Mouse (Mus musculus) gastrocnemius, postnatal 36 days (tissue): ENCODE results near the gene Agpat2. TPM values are rescaled to one million over a fixed set of nuclear protein-coding genes. Genes with fewer than 3 reads are reported as not detected.

Source experiments
- DNase-seq, 2 experiments: peaks; one replicate each; pipeline ENCODE4 v3.0.0; 2022
- intact Hi-C: fragments of 180-260 bp; cut with DNase I; formaldehyde crosslinking; loops from one replicate; pipeline ENCODE4 v1.15.1; 2025
- total RNA-seq, 2 experiments: library from RNA; stranded (reverse); gene quantifications; 2 replicates each; pipeline ENCODE4 v1.2.3; 2021

Gene Agpat2
- total RNA-seq, 2 experiments from 2014 or later, result 5.6 to 5.9 TPM

DNA sequence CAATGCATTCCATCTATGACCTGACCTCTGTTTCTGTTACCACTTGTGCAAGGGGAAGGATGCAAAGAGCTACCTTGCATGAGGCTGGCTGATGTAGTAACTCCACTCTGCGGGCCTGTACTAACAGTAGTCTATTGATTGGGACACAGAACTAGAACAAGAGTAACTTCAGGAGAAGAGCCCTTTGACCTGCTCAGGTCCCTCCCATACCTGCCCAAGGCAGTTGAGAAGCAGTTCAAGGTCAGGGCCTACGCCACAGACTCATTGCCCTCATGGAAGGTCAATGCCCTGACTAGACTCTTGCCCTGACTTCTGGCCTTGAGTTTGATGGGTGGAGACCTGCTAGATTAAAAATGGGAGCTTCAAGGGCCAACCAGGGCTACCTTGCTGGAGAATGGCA, 3.6 kb downstream of the Agpat2 start:
- intact Hi-C loops, result no loop called here
- no peak for DNase-seq

DNA sequence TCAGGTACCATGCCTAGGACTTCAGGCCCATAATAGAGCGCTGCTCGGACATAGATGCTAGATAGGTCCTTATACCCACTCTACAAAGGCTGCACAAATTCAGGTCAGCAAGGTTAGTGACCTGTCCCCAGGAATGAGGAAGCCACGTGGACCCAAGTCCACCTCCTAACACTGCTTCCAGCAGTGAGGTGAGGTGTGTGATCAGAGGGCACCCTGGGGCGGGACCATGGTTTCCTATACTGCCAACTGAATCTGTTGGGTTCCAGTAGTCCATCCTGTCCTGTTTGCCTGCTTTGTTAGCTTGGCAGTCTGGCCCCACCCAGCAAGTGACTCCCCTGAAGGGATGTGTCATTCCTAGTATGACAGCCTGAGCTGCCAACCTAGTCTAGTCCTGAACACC, 4.3 kb downstream of the Agpat2 start:
- no peak for DNase-seq
- intact Hi-C loops, result loop anchor here (5.0 kb wide), 1 partner anchor 37 kb away; no protein-coding TSS in a partner anchor

DNA sequence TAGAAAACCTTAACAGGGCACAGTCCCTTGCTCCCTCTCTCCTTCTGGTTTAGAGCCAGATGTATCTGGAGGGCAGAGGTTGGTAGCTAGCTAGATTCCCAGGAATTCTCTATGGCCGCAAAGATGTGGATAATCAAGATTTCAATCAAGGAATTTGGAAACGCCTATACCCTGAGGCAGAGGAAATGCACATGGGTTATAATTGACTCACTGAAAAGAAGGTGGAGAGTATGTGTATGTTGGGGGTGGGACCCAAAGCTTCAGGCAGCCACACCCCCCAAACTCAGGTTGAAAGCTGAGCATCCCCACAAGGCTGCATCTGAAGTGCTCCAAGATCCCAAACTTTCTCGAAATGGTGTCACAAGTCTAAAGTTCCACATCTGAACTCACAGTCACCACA, 5.8 kb downstream of the Agpat2 start:
- intact Hi-C loops, result loop anchor here (5.0 kb wide), 1 partner anchor 39 kb away; no protein-coding TSS in a partner anchor
- no peak for DNase-seq

DNA sequence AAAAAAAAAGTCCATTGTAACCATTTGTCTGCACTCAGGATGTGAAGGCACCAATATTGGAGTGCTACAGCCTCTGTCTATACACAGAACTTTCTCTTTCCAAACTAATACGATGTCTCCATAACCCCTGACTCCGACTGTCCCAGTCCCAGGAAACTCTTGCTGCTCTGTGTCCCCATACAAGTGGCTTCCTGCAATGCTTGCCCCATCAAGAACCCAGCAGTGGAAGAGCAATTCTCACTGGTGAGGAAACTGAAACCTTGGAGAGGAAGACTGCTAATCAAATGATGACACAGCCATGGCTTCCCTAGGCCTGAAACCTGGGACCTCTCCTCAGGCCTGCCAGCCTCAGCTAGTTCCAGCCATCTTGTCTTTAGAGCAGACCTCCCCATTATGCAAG, 6.4 kb downstream of the Agpat2 start:
- intact Hi-C loops, result loop anchor here (5.0 kb wide), 1 partner anchor 39 kb away; no protein-coding TSS in a partner anchor
- DNase-seq, result no peak

DNA sequence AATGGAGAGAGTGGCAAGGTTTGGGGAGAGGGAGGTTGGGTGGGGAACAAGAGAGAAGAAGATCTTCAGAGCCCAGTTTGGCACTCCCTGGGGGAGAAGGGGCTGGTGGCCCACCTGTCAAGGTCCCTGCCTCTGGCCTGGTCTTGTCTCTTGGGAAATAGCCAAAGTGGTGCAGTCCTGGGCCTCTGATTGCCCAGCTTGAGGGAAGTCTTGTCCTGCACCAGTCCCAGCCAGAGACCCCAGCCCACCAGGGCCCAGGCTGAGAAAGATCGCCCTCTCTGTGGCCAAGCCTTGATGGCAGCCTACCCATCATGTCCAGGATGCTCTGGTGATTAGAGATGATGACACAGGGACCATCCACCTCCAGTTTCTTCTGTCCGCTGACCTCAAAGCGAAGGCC, 7.3 kb downstream of the Agpat2 start:
- intact Hi-C loops, result loop anchor here (5.0 kb wide), 1 partner anchor 40 kb away; no protein-coding TSS in a partner anchor
- DNase-seq, result no peak

DNA sequence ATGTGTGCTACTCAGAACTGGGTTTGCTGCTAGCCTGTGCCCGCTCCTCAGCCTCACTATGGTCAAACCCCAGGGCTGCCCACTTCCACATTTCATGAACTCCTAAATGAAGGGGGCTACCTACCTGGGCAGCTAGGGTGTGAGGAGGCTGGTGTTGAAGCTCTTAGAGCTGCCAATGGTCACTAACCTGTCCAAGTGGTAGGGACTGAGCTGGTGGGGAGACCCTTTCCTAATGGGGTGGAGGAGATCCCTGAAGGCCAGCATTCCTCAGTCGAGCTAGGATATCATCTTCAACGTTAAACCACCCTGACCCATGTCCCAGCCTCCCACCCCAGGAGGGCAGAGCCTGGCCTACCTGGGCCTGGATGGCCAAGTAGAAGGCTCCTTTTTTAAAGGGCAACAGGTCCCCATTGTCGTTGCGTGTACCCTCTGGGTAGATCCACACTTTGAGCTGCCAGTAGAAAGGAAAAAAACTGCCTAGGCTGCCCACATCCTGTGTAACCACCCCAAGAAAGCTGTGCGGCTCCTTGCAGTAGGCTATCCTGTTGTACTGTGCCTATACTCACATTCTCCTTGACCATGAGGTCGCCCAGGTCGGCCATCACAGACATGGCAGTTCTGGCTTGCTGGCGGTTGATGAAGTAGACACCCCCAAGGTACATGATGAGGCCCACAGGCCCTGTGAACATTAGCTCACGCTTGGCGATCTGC, 8.3 kb downstream of the Agpat2 start:
- intact Hi-C loops, result loop anchor here (5.0 kb wide), 1 partner anchor 41 kb away; no protein-coding TSS in a partner anchor
- DNase-seq, result no peak

DNA sequence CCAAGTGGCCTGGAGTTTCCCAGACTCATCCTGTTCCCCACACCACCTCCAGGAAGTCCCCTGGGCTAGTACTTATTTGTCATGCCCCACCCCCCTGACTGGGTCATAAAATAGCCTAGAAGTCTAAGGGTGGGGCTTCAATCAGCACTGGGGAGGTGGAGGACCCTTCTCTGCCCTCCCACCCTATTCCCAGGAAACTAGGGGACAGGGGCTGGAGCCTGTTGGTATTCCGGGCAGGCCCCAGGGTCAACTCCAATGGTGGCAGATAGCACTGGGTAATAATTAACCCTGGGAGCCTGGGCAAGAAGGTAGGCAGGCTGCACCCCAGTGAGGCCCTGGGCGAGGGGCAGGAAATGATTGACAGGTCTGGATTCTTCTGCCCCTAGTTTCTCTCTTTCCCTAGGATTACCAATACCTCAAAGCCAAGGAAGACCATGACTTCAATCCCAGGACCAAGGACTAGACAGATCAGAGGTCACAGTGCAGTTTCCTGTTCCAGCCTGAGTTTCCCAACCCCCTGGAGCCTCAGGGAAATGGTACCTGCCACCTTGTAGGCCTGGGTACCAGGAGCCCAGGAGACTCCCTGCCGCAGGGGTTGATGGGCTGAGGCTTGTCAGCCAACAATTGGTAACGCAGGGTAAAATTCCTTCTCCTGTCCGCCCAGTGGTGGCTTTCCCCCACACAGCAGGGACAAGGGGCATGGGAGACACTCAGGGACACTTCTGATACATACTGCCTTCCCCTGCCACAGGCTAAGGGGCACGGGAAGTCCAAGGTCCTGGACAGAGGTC, 9.1 kb downstream of the Agpat2 start:
- no peak for DNase-seq
- intact Hi-C loops, result loop anchor here (5.0 kb wide), 1 partner anchor 42 kb away; no protein-coding TSS in a partner anchor

DNA sequence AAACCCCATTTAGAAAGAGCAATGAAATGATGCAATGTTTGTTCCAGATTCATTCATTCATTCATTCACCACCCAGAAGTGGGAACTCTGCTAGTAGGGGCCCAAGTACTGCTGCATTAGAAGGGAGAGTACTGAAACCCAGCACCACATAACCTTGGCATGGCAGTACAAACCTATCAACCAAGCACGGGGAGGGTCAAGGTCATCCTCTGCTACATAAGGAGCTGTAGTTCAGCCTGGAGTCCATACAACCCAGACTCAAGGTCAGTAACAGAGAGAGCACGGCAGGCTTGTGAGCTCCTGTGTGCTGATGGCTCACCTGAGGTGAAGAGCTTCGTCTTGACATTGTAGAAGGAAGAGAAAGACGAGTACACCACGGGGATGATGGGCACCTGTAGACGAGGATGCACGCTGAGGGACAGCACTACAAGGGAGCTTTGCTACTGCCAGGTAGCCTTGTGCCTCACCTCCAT, 9.7 kb downstream of the Agpat2 start:
- intact Hi-C loops, result no loop called here

DNA sequence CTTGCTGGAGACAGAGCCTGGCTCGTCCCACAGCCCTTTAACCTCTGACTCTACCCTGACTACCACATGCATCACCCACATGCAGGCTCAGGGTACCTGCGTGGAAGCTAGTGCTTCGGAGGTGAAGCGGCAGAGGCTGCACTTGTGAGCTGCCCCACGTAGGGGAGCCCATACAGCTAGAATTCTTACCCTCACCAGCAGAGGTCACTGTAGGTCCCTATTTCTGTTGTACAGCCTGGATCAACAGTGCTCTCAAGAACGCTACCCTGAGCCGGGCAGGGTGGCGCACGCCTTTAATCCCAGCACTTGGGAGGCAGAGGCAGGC, 10.2 kb downstream of the Agpat2 start:
- intact Hi-C loops, result no loop called here
- peak in 1 of 2 experiments; percentile 54 for DNase-seq

More for the DNA sequence above, 9.7 kb downstream of the Agpat2 start:
- no peak for DNase-seq

DNA sequence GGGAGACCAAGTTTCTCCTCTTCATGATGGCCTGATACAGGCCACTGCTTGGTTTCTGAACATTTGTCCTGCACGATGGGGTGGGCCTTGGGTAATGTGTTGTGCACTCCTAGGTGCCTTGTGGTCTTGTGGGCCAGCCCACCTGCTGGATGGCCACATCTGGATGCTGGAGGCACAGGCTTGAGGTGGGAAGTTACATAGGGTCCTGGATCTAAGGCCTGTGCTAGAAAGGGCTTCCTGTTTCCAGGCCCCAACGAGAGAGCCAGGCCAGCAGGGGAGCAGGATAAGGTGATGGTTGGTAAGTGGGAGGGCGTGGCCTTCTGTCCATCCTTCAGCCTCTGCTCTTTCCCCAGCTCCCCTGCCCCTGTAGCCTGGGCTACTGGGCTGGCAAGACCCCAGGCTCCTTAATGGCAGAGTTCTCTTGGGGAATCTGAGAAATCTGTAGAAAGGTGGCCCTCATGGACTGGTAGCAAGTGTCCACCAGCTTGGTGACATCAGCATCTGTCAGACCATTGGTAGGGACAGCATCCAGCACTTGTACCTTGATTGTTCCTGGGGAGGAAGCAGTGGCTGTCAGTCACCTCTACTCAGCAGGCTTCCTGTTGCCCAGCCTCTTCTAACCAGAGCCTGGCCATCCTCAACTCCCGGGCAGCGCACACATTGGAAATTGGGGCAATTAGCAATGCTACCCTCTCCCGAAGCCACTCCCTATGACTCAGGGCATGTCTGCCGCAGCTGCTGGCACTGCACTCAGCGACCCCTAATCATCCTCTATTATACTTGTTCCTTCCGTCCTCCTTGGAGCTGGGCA, 10.8 kb downstream of the Agpat2 start:
- intact Hi-C loops, result no loop called here
- DNase-seq, result no peak

DNA sequence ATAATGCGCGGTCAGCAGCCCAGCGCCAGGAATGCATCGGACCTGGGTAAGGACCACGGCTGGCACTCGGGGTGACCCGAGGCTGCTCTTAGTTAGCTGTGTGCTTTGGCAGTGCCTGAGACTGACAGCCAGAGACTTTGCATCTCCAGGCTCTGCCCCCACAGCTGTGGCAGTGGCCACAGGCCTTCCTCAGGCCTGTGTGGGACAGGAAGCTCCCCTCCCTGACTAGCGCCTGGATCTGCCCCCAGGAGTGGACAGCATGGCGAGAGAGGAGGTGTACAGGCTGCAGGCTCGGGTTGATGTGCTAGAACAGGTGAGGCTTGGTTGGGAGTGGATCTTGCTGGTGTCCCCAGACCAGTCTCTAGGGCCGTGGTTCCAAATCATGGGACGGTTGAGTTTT, 12.8 kb downstream of the Agpat2 start:
- intact Hi-C loops, result no loop called here
- DNase-seq, result no peak

DNA sequence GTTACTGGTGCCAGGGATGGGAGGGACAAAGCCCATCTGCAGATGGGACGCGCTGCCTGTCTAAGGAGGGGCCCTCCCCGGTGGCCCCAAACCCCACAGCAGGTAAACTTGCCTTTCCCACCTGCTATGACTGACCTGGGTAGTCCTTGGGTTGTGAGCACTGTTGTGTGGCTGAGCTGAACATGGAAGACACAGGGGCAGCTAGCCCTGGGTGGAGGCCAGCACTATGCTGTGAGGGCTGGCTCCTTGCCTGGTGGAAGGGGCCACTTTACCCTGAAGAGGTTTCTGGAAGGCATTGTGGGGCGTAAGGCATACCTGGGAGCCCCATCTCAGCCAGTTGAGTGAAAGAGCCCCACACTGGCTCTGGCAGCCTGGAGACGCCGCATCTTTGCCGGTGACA, 13.3 kb downstream of the Agpat2 start:
- no peak for DNase-seq
- intact Hi-C loops, result no loop called here

DNA sequence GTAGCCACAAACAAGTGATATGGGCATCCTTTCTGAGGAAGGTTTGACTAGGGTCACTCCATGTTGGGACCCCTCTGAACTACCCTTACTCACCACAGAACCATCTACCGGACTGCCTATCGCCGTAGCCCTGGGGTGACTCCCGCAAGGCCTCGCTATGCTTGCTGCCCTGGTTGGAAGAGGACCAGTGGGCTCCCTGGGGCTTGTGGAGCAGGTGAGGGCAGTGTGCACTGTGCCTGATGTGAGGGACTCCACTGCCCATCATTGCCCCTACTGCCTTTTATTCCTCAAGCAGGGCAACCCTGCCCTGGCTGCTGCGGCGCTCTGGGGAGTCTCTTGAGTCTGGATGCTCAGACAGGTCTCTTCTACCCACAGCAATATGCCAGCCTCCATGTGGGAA, 13.9 kb downstream of the Agpat2 start:
- intact Hi-C loops, result no loop called here
- no peak for DNase-seq

DNA sequence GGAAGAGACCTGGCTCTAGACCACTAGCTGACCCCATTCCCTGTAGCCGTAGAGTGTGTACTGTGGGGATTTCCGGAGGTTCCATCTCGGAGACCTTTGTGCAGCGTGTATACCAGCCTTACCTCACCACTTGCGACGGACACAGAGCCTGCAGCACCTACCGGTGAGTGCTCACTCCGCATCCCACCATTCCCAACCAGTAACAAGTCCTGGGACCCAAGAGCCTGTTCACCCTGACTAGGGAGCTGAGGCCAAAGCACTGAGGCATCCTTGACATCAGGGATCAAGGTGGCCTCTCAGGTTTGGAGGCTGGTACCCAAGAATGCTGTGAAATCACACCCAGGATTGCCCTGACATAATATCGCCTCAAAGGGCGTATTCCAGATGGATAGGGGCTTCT, 14.9 kb downstream of the Agpat2 start:
- DNase-seq, result no peak
- intact Hi-C loops, result no loop called here

DNA sequence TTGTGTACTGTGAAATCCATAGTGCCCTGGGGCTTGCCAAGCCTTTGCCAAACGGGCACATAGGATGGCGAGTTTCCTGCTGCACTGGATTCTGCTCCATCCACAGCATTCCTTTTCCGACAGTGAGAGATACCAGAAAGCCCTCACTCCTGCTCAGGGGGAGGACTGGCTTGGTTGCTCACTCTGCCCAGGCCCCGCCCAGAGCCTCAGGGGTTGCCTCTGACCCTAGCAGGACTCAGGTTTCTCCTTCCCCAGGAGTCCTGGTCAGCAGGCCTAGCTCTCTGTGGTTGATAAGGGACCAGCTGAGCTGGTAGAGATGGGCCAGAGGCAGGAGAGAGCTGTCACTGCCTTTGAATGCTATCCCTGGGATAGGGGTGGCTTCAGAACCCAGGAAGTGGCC, 15.6 kb downstream of the Agpat2 start:
- DNase-seq, result no peak
- intact Hi-C loops, result no loop called here

DNA sequence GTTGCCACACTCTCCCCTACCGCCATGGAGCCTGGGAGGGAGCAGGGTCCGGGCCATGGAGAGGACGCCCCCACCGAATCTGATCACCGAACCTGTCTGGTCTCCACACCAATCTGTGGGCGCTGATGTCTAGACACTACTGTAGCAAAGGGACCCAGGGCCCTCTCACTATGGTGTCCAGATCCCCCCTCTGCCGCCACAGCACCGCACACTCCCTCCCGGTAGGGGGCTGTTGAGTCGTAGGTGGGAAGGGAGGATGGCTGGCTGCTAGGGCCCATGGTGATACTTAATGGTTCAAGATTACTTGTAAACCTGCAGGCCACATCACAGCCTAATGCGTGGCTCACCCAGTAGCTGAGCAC, 17.2 kb downstream of the Agpat2 start:
- intact Hi-C loops, result no loop called here
- DNase-seq, result no peak

DNA sequence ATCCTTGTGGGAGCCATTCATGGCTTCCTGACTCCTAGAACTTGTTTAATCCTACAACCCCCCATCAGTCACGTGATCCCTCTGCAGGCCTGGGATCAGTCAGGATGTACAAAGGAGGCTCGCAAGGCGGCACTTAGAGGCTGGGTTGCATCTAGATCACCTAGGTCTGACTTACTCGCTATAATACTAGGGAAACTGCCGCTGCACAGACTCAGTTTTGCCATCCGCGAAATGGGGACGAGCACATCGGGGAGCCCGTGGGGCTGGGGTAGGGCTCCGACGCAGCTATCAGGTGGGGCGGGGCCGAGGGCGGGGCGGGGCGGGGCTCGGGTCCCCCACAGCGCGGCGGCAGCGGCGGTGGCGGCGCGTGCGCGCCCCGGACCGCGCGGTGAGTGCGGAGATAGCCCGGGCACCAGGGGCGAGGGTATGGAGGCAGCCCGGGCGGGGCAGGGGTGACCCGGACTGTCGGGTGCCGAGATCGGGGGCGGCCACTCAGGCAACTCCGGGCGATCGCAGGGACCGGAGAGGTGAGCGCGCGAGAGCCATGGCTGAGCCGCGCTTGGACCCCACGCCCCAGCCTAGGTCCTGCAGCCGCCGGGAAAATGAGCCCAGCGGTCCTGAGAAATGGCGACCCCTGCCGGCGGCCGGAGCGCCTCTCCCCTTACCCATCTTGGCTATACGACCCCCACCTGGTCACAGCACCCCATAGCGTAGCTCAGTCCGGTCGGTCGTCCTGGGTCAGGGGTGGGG, 17.7 kb downstream of the Agpat2 start, which contains the start of gene Gm20532:
Gene Gm20532 (plus strand): TSS at position 346 of the 750 bp plus-strand sequence.
- peak in 1 of 2 experiments; percentile 45 for DNase-seq
- intact Hi-C loops, result no loop called here

DNA sequence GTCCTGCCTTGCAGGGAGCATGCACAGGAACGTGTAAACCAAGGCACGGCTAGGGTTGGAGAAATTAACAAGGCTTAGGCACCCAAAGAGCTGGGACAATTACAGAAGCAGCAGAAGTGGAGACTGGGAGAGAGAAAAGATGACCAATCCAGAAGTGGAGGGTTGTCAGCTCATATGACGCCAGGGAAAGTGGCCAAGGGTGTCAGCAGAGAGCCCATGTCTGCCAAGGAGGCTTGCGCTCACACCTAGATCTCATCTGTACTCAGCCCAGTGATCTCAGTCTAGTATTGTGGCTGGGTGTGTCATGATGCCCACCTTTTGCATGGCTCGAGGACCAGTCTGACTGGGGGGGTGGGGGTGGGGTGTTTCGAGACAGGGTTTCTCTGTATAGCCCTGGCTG, 18.5 kb downstream of the Agpat2 start:
- no peak for DNase-seq
- intact Hi-C loops, result no loop called here

DNA sequence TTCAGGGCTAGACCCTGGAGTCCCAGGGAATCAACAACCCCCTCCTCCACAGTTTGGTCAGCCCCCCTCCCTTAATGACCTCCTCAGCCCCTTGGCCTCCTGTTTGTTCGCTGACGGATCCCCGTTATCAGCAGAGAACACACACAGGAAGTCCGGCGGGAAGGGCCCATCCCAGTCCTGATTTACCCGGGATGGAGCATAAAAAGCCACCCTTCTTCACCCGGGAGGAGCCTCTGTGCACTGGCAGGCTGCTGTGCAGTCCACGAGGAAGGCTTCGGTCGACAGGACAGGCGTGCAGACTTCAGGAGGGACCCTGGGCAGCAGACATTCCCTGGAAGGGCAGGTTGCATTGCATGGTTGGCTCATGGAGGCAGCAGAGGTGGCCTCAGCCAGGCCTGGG, 20.6 kb downstream of the Agpat2 start:
- DNase-seq, result peak; percentile 49 to 59
- intact Hi-C loops, result no loop called here

DNA sequence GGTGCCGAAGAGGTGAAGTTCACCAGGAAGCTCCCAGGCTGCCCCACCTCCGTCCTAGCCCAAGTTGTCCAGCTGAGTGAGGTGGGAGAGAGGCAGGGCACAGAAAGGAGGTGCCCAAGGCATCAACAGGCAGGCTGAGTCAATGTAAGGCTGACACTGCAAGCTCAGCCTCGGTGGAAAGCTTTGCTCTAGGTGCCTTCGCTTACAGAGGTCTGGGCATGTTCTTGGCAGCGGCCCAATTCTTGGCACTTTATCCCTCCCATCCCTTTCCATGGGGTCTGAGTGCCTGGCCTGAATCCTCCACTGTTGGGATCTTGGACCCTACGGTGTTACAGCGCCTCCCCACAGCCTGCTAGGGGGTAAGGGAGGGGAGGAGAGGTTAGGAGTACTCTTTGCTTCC, 21.5 kb downstream of the Agpat2 start:
- intact Hi-C loops, result no loop called here
- no peak for DNase-seq
